Mouse (Mus musculus) left cerebral cortex, postnatal 14 days (tissue): ENCODE results near the gene Gpr63. TPM values are rescaled to one million over a fixed set of nuclear protein-coding genes. Genes with fewer than 3 reads are reported as not detected.
"Not testable (repeated sequence)": the region's sequence is repeated elsewhere in the genome, so short reads cannot be mapped to it uniquely, and the experiment has no call there.

Experiments used
- DNase-seq, 2 experiments: peaks; one replicate each; pipeline ENCODE4 v3.0.0; 2021 to 2022; ENCODE audit warnings: low spot score in 2 of 2, mixed read lengths in 1 of 2
- intact Hi-C: fragments of 180-260 bp; cut with DNase I; formaldehyde crosslinking; loops from one replicate; pipeline ENCODE4 v1.15.1; 2025
- long read RNA-seq, 2 experiments: library from polyadenylated mRNA; stranded (forward); transcript quantifications; one replicate each; pipeline ENCODE4 v2.0.0; 2021
- total RNA-seq, 2 experiments: library from RNA; stranded (reverse); gene quantifications; 2 replicates each; pipeline ENCODE4 v1.2.3; 2021

Gpr63 gene
- 10 to 100 TPM; 22.5 to 23.0 TPM for total RNA-seq
- long read RNA-seq, experiment 1, result 0 reads
- long read RNA-seq, experiment 2, result 0 reads

DNA sequence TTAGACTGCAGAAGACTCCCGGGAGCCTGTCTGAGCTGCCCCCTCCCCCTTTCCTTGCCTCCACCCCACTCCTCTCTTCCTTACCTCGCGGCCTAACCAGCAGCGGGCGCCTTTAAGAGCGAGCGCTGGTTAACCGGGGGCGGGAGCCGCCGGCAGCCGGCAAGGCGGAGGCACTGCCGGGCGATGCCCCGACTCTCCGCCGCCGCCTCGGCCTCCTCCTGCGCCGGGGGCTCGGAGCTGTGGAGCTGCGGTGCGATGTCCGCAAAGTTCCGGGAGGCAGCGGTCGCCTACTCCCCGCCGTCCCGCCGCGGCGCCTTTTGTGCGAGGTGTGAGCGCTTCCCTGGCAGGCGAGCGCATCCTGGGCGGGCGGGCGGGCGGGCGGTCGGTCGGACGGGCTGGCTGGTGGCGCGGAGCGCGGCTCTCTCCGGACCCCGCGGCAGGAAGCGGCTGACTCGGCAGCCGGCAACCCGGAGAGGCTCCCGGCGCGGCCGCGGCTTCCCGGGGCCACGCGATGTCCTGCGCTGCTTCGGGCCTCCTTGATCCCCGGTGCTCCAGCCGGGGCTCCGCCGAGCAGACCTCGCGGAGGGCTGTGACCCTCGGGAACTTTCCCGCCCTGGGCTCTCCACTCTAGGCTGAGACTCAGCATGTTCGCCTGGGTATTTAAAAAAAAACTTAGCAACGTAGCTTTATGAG is at the start of gene Gpr63:
Gpr63 (plus strand) TSS at position 109 of the 693 bp plus-strand sequence.
- intact Hi-C loops, result no loop called here
- DNase-seq, result peak; percentile 56 to 73

DNA sequence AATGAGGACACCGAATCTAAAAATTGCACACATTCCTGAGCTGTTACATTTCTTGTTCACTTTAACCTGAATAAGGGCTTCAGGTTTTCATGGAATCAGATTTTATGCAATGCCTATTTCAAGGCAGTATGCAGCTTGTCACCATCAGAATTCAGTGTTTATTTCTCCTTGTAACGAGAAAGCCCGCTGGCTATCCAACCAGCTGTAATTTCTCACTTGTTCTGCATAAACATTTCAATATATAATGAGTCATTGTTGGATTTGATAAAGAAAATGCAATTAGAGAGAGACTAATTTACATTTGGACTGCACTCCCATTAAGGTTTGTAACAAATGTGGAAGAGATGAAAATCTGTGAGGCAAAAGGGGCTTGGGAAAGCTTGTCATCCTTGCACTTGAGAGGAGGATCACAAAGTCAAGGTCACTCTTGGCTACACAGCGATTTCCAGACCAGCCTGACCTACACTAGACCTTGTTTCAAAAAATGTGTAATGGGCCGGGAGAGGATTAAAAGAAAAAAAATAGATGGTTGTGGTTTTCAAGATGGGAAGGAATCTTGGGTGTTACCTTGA is 46.1 kb upstream of the Gpr63 start:
- intact Hi-C loops, result no loop called here
- DNase-seq, result no peak

DNA sequence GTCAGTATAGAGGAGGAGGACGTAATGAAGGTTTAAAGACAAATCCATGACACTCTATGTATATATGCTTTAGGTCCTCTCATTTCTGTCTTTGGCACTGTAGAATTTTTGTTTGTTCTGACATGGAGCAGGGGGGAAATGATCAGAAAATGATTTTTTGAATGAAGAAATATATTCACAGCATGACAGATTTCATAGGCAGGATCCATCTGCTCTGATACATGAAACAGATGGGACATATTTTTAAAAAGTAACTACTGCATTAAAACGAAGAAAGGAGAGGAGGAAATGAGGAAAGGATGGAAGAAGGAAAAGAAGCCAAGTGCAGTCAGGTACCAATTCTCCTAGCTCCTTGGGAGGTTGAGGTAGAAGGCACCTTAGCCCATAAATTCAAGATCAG is 41.5 kb upstream of the Gpr63 start:
- intact Hi-C loops, result no loop called here
- DNase-seq, result no peak

DNA sequence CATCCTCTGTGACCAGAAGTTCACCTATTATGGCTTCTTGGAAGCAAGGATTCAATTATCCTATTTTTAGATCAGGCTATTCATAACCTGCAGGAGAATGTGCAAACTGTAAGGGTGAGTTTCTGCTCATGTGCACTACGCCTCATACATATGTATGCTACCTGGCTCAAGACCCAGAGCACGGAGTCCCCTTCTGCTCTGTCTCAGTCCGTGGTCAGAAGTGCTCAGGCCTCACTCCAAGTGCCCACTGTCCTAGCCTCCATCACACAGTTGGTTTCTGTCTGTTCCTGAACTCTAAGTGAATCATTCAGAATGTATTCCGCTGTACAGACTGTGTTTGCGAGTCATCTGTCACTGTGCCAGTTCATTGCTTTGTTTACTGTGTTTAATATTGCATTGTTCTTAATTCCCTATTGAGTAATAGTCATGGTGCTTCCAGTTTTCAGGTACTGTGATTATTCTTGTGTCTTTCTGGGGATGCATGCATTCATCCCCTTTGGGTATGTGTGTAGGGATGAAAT is 37.9 kb upstream of the Gpr63 start:
- no peak for DNase-seq

DNA sequence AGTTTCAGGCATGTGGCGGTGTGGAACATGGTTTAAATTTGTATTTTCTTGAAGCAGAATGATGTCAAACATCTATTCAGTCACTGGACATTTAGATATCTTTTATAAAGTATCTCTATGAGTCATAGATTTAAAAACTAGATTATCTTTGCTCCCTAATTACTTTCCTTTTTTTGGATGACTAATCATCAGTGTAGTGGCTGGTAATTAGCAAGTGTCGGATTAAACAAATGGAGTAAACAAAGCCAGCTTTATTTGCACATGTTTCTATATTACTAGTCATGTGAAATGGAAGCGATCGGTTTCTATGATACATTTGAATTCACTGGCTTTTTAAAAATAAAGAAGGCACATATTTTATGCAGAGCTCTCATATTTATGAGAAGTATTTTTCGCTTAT is 37.3 kb upstream of the Gpr63 start:
- intact Hi-C loops, result no loop called here
- DNase-seq, result no peak

More for the DNA sequence above, 37.9 kb upstream of the Gpr63 start:
- intact Hi-C loops, result no loop called here

DNA sequence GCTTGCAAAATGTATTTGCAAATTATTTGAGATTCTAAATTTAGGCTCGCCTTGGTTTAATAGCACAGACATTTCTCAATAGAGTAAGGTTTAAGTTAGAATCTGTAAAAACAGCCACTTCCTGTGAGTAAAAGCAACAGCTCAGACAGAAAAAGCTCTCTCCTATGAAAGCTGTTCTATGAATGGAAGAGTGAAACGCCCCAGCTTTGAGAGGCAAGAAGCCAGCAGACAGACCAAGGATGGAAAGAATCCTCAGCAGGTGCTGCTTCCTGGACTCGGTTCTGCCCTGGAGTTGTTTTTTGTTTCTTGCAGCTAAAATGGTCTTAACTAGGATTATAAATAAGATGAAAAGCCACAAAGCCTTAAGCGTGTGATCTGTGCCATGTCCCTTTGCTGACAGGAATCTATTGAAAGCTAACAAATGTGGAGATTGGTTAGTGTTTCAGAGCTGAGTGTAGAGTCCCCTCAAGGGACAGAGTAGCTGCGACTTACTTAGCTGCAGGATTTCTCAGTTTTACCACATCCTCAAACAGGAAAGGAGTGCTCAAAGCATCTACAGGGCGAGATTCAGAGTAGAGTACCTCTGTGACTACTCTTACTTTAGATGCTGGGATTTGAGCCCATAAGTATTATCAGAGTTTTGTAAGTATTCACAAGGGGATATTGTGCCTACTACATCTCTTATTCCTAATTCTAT is 23.3 kb upstream of the Gpr63 start:
- intact Hi-C loops, result no loop called here
- peak; percentile 24 to 34 for DNase-seq

DNA sequence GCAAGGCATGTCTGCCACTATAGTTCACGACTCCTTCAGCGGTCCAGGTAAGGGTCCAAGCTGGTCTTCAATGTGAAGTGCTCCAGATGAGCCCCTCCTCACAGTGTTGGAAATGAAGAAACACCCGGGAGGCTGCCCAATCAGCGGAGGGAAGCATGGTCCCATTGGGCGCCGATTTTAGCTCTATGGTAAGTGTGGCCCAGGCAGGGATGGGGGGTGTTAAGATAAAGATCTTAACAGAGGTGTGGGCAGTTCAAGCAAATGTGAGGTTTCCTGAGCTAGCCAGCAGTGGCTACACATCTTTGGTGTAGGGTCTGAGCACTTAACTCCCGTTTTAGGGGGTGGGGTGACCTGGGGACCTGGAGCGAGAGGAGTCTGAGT is 299 bp upstream of the Gpr63 start:
- intact Hi-C loops, result no loop called here

DNA sequence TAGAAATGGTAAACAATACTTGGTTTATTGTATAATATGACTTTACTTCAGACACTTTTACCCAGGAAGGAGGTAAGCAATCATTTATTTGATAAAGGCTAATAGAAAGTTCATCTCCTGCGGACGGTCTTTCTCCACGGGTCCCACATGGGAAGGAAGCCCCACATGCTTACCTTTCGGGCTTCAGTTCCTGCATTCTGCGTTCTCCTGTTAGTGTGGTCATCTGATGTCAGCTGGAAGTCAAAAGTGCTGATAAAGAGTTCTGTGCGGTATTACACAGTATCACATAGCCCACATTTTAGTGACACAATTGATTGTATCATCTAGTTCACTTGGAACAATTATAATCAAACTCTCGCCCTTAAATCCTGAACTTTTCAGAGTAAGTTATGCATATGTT is 1.0 kb downstream of the Gpr63 start:
- no peak for DNase-seq
- intact Hi-C loops, result no loop called here

More for the DNA sequence above, 299 bp upstream of the Gpr63 start:
- DNase-seq, result peak; percentile 7 to 9

DNA sequence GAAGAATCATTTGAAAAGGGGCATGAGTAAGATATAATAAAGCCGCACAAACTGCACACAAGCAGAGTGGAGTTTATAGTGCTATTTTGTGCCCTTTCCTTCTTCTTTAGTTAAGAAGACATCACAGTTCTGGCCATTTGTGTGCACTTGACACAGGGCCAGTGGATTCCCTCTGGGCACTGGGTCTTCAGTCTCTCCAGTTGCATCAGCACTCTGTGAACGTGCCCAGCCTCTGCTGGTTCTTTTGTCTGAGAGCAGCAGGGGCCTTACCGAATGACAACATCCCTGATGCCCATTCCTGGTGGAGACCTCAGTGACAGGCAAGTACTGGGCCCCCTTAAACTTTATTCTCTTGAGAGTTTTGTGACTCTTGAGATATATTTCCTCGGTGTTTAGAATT is 12.4 kb downstream of the Gpr63 start:
- intact Hi-C loops, result no loop called here
- no peak for DNase-seq

DNA sequence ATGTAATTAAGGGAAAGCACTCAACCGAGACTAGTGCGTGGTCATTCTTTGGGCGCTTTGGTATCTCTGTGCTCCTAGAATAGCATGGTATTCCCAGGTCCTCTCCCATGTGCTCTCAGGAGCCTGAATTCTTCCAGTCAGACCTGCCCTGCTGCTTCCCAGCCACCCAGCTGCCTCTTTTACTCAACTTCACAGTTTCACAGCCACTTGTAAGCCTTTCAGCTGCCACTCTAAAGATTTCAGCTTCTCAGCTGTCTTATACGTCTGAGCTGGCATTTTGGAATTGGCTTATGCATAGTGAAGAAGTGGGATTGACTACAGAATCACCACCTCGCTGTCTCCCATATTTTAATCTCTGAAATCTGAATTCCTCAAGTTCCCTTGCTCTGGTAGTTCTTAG is 19.4 kb downstream of the Gpr63 start:
- intact Hi-C loops, result no loop called here
- DNase-seq, result peak in 1 of 2 experiments; percentile 16

DNA sequence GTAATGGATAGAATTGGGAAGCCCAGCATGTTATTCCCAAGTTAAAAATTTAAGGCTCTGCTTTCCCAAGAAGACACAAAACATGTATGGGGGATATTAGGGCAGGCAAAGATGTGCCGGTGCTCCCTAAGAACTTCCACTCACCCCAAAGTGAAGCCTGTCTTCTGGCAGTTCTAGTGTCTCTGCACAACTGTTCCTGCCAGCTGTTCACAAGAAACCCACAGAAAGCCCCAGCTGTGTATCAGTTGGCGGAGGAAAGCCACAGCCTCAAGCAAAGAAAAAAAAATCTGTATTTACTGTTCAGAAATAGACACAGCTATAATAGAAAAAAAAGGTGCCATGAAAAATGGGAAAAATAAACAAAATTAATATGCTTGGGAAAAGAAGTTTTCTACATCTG is 25.3 kb downstream of the Gpr63 start:
- intact Hi-C loops, result no loop called here
- DNase-seq, result no peak

DNA sequence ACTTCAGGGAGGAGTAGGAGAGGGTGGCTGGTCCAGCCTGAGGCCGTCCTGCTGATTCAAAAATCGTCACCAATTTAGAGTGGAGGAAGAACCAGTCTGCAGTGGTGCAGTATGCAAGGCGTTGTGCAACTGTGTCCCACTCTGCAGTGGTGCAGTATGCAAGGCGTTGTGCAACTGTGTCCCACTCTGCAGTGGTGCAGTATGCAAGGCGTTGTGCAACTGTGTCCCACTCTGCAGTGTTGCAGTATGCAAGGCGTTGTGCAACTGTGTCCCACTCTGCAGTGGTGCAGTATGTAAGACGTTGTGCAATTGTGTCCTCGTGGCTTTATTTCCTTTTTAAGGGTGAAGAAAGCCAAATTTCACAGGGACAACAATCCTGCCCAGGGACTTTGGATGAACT is 43.1 kb downstream of the Gpr63 start:
- DNase-seq, intact Hi-C loops: not testable (repeated sequence)

DNA sequence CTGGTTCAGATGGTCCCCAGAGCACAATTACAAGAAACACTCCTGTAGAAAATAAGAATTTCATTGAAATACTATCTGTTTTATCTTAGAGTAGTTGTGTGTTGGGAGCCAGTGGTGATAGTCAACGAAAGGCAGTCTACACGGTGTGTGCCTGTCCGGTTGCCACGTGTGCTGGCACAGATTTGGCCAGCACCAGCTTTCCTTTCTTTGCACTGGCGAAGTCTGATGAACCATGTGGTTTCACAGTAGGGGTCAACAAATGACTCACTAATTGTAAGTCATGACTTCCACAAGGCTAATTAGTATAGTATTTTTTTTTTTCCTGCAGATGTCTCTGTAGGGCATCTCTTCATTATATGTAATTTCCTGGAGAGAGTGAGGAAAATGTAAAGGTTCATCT is 45.6 kb downstream of the Gpr63 start:
- intact Hi-C loops, result no loop called here
- no peak for DNase-seq

DNA sequence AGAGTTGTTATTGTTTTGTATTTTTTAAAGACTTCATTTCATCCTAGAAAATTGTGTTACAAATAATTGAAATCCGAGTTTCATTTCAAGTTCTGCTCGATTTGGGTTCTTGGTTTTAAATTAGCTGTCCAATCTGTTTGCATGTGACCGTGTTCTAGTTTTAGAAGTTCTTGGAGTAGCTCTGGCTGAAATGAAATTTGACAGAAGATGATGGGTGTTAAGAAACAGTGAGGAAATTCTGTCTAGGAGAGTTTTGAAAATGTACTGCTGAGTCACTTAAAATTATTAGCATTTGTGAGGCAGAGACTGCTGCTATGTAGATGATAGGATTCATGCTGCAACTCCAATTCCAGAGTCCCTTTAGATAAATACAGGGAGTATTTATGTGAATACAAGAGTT is 46.5 kb downstream of the Gpr63 start:
- DNase-seq, result peak in 1 of 2 experiments; percentile 48
- intact Hi-C loops, result no loop called here

DNA sequence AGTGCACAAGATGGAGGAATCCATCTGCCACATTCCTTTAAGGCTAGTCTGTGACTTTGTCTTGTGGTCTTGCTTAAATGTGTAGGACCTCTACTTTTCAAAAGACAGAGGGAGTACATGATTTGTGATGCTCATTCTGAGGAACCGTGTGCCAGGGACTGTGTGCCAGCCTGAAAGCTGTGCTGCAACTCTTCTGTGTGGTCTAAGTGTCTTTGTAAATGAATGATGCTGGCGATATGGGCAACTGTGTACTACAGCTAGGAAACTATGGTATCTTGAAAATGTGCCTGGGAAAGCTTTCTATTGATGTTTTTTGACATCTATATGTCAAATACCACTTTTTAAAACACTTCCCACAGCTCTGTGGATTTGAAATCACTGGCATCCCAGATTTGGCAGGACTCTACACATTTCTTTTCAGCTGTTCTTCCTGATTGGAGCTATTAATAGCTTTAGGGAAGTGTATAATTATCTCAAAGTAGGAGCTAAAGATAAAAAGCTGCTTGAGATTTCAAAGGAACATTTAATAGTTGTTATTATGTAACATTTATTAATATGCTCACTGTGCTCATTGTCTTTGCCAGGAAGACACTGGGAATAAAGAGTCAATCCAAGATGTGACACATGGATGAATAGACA is 48.9 kb downstream of the Gpr63 start:
- peak in 1 of 2 experiments; percentile 44 for DNase-seq
- intact Hi-C loops, result no loop called here

DNA sequence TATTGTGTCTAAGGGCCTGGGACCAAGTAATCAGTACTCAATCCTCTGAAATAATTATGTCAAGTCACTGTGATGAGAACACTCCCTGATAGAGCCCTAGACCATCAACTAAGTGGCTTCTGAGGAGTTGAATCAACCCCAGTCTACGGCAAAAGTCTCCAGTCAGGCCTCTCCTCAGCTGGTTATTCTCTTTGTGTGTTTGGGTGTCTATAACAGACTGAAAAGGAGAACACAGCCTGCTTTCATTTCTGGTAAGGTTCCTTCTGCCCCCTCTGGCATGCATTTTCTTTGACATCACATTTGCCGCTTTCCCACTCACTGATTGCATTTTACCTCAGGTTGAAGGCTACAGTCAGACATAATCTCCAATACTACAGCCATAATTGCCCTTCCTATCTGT is 62.0 kb downstream of the Gpr63 start:
- DNase-seq, result no peak
- intact Hi-C loops, result no loop called here

DNA sequence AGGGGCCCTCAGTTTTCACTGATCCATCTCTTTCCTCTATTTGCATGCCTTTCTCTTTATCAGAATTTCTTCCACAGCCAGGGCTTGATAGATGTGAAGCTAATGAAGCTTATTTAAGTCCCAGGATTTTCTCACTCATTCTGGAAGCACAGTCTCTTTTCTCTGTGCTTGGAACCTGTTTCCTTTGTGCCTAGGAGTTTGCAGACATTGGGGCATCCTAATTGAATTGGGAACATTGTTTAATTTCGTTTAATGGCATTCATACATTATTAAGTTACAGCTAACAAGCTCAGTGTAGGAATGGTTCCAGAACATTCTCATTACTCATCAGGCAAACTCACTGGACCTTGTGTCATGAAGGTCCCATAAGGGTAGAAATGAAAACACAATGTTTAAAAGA is 62.5 kb downstream of the Gpr63 start:
- DNase-seq, result no peak
- intact Hi-C loops, result no loop called here

DNA sequence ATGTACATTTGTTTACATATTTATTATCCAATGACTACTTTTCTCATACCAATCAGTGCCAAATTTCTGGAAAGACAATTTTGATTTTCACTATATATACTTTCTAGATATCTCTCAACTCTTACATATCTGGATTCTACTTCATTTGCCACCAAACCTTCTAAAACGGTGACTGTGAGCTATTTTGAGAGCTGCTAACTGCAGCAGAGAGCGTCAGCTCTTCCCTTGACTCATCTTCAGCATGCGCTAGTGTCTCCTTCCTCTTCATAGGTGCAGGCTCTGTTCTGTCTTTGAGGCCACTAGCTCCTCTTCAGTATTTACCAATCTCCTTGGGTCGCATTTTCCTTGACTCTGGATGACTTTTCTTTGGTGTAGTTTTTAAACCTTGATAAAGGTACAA is 63.7 kb downstream of the Gpr63 start:
- intact Hi-C loops, result no loop called here

DNA sequence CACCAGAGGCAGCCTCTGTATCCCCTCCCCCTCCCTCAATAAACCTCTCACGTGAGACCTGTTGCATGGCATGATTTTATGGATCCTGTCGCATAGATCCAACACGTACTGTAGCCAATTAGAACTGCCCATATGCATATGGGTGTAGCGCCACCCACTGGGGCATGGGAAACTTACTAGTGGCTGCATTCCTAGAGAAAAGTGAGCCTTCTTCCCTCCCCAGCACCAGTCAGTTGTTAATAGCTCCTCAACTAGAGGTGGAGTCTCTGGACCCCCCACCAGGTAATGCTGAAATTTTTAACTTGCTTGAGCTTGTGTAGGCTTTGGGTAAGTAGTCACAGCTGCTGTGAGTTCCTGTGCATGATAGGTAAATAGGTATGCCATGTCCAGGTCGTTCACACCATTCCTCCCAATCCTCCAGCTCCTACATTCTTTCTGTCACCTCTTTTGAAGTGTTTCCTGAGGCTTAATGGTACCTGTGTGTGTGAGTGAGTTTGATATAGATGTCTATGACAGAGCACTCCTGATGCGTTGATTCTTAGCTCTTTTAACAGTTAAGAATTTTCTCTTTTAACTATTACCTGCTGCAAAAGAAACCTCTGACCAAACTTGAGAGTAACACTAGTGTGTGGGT is 69.1 kb downstream of the Gpr63 start:
- intact Hi-C loops, result no loop called here

More for the DNA sequence above, 63.7 kb downstream of the Gpr63 start:
- peak; percentile 18 to 34 for DNase-seq

DNA sequence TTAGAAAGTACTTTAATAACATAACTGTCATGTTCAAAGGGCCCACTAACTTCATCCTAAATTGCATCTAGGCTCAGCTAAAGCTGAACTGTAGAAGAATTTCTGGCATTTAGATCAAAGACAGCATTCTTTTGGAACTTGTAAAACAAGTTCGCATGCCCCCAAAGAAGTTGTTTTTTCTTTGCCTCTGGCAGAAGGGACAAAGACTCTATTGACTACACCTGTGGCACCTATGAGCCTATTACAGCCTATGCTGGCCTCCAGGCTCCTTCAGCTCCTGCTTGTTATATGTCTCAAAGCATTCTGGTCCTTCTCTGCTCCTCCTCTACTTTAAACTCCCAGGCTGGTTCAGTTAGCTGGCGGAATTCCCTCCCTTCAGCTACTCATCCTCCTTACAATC is 69.6 kb downstream of the Gpr63 start:
- intact Hi-C loops, result no loop called here

More for the DNA sequence above, 69.1 kb downstream of the Gpr63 start:
- no peak for DNase-seq

More for the DNA sequence above, 69.6 kb downstream of the Gpr63 start:
- no peak for DNase-seq
